Mouse (Mus musculus) bone marrow macrophage, adult 2 months (primary cell): ENCODE results near the gene Ccdc73.

Experiments
- CTCF ChIP-seq: IDR thresholded peaks from 2 replicates; pipeline ENCODE4 v1.5.1; 2012; ENCODE audit warnings: low read depth, mild to moderate bottlenecking, low read length, moderate library complexity
- POLR2A ChIP-seq: IDR thresholded peaks from 2 replicates; pipeline ENCODE4 v1.6.1; 2012; ENCODE audit warnings: mild to moderate bottlenecking, low read depth, low read length, borderline replicate concordance

GRCm38 (mm10) chr2:104915709-104916108 lies 48.1 kb downstream of the Ccdc73 start:
- TF ChIP-seq CTCF (no peak), POLR2A (no peak)
